Mouse (Mus musculus) hindbrain, embryonic 10.5 days (tissue): ENCODE measurements around the gene Tfap2d. TPM values are rescaled to one million over a fixed set of nuclear protein-coding genes. Genes with fewer than 3 reads are reported as not detected.

Experiments
- DNase-seq: peaks from one replicate; pipeline ENCODE4 v3.0.0-alpha.2; 2017; ENCODE audit warnings: low spot score
- H3K27ac ChIP-seq: fragments of 300-500 bp; sonication (generic); 2 replicates; pipeline ENCODE4 v1.5.1; 2016; ENCODE audit warnings: mild to moderate bottlenecking, moderate library complexity
- H3K27me3 ChIP-seq: fragments of 300-500 bp; sonication (generic); 2 replicates; pipeline ENCODE4 v1.6.1; 2016; ENCODE audit warnings: mild to moderate bottlenecking; ENCODE audit not compliant: poor library complexity, insufficient read depth, severe bottlenecking
- H3K36me3 ChIP-seq: fragments of 300-500 bp; sonication (generic); 2 replicates; pipeline ENCODE4 v1.6.1; 2016; ENCODE audit warnings: mild to moderate bottlenecking, moderate library complexity
- H3K4me1 ChIP-seq: fragments of 300-500 bp; sonication (generic); replicated peaks from 2 replicates; pipeline ENCODE4 v1.6.1; 2016; ENCODE audit warnings: mild to moderate bottlenecking
- H3K4me3 ChIP-seq: fragments of 300-500 bp; sonication (generic); 2 replicates; pipeline ENCODE4 v1.5.1; 2016; ENCODE audit warnings: mild to moderate bottlenecking, moderate library complexity
- H3K9me3 ChIP-seq: fragments of 300-500 bp; sonication (generic); 2 replicates; pipeline ENCODE4 v1.6.1; 2016; ENCODE audit warnings: mild to moderate bottlenecking, moderate library complexity
- whole genome bisulfite sequencing: fragments of 180-500 bp; shearing (Covaris S2); methylation state at CpG from one replicate; pipeline ENCODE4 v1.1.7; 2016; 5-methylcytosine and 5-hydroxymethylcytosine counted together
- polyA plus RNA-seq: library from polyadenylated mRNA; unstranded; fragments of >200 nt; fragmentation: Nextera tagmentation; extraction: Ambion mirVana; gene quantifications from 2 replicates; pipeline ENCODE4 v1.2.1, GENCODE M21; 2016

Gene Tfap2d
- polyA plus RNA-seq, 1 experiment from 2014 or later: 0.61 TPM

DNA sequence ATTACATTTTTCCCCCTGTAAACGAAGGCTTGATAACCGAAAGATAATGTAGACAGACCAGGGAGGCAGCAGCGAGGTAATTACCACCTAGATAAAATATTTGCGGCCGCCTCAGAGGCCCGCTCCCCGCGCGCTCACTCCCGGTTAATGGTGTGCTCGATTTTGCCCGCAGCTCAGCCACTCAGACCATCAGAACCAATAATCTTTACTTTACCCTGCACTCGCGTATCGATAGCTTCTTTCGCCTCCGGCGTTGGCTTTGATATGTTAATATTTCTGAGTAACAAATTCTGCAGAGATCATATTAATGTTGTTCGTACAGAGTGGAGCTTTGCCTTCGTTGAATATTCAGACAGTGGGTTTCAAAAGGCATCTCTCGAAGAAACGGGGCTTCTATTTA, 8.2 kb downstream of the Tfap2d start:
- no peaks in the 10 kb centered on the region for H3K36me3 ChIP-seq
- WGBS: 1% methylated on average over 22 of the region's 22 CpGs
- no peak overlapping the region for H3K4me3 ChIP-seq
- 0 out of 2 replicates have a peak, but pooled peaks cover 3% of the 10 kb centered on the region for H3K4me1 ChIP-seq
- peaks cover 87% of the 10 kb centered on the region for H3K27me3 ChIP-seq
- H3K9me3 ChIP-seq: no peaks in the 10 kb centered on the region
- no peak overlapping the region for H3K27ac ChIP-seq
- DNase-seq: no peak

DNA sequence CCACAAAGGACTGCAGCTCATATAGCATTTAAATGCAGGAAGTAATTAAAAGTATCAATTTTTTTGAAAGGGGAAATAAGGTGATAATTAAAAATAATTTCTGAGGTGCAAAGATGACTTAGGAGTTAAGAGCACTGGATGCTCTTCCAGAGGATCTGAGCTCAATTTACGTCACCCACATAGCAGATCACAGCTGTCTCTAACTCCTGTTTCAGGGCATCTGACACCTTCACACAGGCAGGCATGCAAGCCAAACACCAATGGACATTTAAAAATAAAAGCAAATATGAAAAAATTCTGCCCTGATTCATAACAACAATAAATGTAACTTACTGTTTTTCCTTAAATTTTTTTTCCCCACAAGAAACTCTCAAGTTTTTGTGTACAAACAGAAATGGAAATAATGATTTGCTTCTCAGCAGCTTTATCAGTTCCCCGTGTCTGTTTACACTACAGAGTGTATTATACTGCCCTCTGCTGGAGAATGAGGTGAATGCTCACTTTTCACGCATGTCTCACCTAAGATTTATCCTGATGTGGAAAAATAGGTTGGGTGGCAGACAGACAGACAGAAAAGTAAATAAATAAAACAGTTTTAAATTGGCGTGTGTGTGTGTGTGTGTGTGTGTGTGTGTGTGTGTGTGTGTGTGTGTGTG, 76.0 kb downstream of the Tfap2d start:
- Histone ChIP-seq H3K36me3 (no peaks in the 10 kb centered on the region), H3K27ac (no peak overlapping the region), H3K27me3 (no peaks in the 10 kb centered on the region), H3K9me3 (no peaks in the 10 kb centered on the region), H3K4me3 (no peak overlapping the region), H3K4me1 (no peaks in the 10 kb centered on the region)
- 12% methylated on average over 4 of the region's 4 CpGs for WGBS
- peak; percentile 3 for DNase-seq

DNA sequence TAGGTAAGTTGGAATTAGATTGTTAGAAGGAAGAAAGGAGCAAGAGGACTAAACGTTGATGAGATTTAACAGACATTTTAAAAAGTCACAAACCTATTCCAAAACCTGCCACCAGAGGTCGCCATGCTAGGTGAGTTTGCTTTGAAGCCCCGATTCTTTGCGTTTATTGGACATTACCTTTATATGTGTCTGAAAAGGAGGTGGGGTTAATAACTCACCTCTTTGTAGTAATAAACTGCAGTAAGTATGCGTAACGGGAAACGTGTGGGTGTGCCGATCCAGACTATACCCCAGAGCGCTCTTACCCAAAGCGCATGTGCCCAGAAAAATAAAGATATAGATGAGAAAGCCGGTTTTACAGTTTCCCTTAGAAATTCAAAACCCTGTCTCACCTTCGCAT, 102.8 kb downstream of the Tfap2d start:
- DNase-seq: peak; percentile 58
- Histone ChIP-seq H3K36me3 (no peaks in the 10 kb centered on the region), H3K9me3 (no peaks in the 10 kb centered on the region), H3K27ac (no peak overlapping the region), H3K27me3 (peaks cover 73% of the 10 kb centered on the region), H3K4me1 (peaks cover 6% of the 10 kb centered on the region; the same call in 1 of the 2 replicates), H3K4me3 (peak overlapping the region; percentile 40)
- WGBS: 4% methylated on average over 12 of the region's 12 CpGs

GRCm38 (mm10) chr1:19206194-19206593, 103.4 kb downstream of the Tfap2d start:
- Histone ChIP-seq H3K4me1 (peaks cover 7% of the 10 kb centered on the region; the same call in 1 of the 2 replicates), H3K4me3 (peak overlapping the region; percentile 40), H3K27me3 (peaks cover 79% of the 10 kb centered on the region), H3K9me3 (no peaks in the 10 kb centered on the region), H3K27ac (no peak overlapping the region), H3K36me3 (no peaks in the 10 kb centered on the region)
- DNase-seq: no peak
- under 1% methylated on average over 7 of the region's 7 CpGs for WGBS

- DNase-seq: no peak
Measured at GRCm38 (mm10) chr1:19207611-19208010, 104.8 kb downstream of the Tfap2d start.

DNA sequence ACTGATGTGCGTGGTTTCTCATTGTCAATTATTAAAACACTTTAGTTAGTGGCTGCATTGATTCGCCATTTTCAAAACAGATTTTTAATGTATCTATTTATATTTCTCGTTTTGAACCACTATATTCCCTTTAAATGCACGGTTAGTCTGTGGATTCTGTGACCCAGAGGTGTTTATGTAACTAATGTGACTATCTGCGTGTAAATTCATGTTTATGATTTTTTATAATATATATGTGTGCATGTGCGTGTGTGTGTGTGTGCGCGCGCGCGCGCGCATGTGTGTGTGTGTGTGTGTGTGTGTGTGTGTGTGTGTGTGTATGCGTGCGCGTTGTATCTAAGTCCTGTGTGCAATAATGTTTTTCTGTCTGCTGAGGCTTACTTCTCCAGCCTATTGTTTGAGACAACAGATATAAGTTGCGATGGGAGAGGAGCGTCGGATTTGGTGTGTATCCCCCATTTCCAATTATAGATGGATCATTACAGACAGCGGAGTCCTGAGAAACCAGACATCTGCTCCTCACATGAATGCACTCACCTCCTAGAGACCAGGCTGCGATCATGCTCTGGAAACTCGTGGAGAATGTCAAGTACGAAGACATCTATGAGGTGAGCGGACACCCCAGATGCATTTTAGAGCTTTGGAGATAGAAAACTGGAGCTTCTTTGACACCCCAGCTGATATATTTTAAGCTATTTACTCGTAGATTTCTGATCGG, 106.0 kb downstream of the Tfap2d start, which contains the start of gene Tfap2b:
Gene Tfap2b, plus strand, starts transcription at position 274 of the 718 bp plus-strand sequence.
- Histone ChIP-seq H3K4me1 (peaks cover 10% of the 10 kb centered on the region; the same call in 1 of the 2 replicates), H3K36me3 (no peaks in the 10 kb centered on the region), H3K9me3 (no peaks in the 10 kb centered on the region), H3K27me3 (peaks cover 93% of the 10 kb centered on the region), H3K4me3 (peak within 1 kb of the TSS; percentile 46), H3K27ac (peak within 1 kb of the TSS; percentile 82)
- WGBS: under 1% methylated on average over 26 of the region's 26 CpGs
- DNase-seq: peak; percentile 59

More at GRCm38 (mm10) chr1:19207611-19208010, 104.8 kb downstream of the Tfap2d start:
- no peak overlapping the region for H3K4me3 ChIP-seq
- peaks cover 10% of the 10 kb centered on the region; the same call in 1 of the 2 replicates for H3K4me1 ChIP-seq
- no peak overlapping the region for H3K27ac ChIP-seq
- no peaks in the 10 kb centered on the region for H3K36me3 ChIP-seq
- no peaks in the 10 kb centered on the region for H3K9me3 ChIP-seq
- peaks cover 90% of the 10 kb centered on the region for H3K27me3 ChIP-seq
- WGBS: 1% methylated on average over 4 of the region's 4 CpGs

DNA sequence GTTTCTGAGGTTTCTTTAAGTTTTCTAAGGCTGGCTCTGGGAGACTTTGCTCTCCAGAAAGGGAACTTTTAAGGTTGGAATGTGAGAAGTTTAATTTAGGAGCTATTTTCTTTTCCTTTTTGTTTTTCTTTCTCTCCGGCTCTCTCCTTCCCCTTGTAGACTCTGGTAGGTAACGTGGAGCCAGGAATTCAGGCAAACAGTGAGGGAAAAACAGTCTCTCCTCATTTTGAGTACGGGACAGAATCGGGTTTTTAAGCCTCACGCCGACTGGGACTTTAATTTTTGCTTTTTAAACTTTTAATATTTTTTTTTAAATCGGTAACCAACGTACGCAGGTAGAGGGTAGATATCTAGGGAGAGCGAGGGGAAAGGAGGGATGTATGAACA, 106.5 kb downstream of the Tfap2d start:
- DNase-seq: no peak
- Histone ChIP-seq H3K4me1 (peaks cover 14% of the 10 kb centered on the region; the same call in 1 of the 2 replicates), H3K27ac (peak overlapping the region; percentile 82; the same call in 1 of the 2 replicates), H3K4me3 (peak overlapping the region; percentile 46), H3K27me3 (peaks cover 97% of the 10 kb centered on the region), H3K36me3 (no peaks in the 10 kb centered on the region), H3K9me3 (no peaks in the 10 kb centered on the region)
- WGBS: under 1% methylated on average over 10 of the region's 10 CpGs

GRCm38 (mm10) chr1:19209776-19210175, 107.0 kb downstream of the Tfap2d start:
- peak overlapping the region; percentile 82 for H3K27ac ChIP-seq
- H3K4me1 ChIP-seq: peaks cover 14% of the 10 kb centered on the region; the same call in 1 of the 2 replicates
- no peaks in the 10 kb centered on the region for H3K36me3 ChIP-seq
- under 1% methylated on average over 31 of the region's 31 CpGs for WGBS
- no peaks in the 10 kb centered on the region for H3K9me3 ChIP-seq
- H3K4me3 ChIP-seq: peak overlapping the region; percentile 46
- peaks cover 98% of the 10 kb centered on the region for H3K27me3 ChIP-seq
- peak; percentile 71 for DNase-seq

- Histone ChIP-seq H3K27me3 (peaks cover 98% of the 10 kb centered on the region), H3K9me3 (no peaks in the 10 kb centered on the region), H3K36me3 (no peaks in the 10 kb centered on the region), H3K4me1 (peaks cover 14% of the 10 kb centered on the region; the same call in 1 of the 2 replicates), H3K27ac (peak overlapping the region; percentile 82), H3K4me3 (peak overlapping the region; percentile 46)
- under 1% methylated on average over 30 of the region's 30 CpGs for WGBS
- DNase-seq: peak; percentile 60
Measured at GRCm38 (mm10) chr1:19210215-19211032, 107.6 kb downstream of the Tfap2d start.

GRCm38 (mm10) chr1:19211033-19211405, 108.2 kb downstream of the Tfap2d start:
- Histone ChIP-seq H3K27me3 (peaks cover 99% of the 10 kb centered on the region), H3K4me1 (peaks cover 14% of the 10 kb centered on the region; the same call in 1 of the 2 replicates), H3K9me3 (no peaks in the 10 kb centered on the region), H3K36me3 (no peaks in the 10 kb centered on the region), H3K27ac (peak overlapping the region; percentile 82), H3K4me3 (peak overlapping the region; percentile 46)
- WGBS: 0% methylated on average over 8 of the region's 8 CpGs
- DNase-seq: peak; percentile 31

DNA sequence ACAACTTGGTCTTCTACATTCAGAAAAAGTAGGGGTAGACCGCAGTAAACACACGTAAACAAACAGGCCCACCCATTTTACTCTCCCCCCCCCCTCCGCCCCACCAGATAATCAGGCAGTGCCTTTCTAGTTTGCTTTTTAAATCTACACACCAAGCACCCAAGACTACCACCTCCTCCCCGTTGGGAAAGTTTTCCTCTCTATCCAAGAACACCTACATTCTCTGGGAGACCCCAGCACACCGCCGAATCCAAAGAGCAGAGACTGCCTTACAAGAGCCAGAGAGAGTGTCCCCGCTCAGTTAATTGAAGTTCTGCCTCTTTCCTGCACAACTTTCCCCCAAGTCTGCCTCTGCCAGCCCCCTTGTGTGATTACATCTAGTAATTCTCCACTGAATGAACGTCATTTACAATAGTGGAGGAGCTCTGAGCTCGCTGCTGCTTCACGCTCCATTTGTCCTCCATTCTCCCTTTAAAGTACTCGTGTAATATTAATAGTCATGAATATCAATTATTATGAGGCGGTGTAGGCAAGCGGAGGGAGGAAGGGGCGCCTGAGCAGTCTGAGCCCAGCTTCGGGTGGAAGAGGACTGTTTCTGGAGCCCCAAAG, 108.8 kb downstream of the Tfap2d start:
- Histone ChIP-seq H3K4me1 (peaks cover 14% of the 10 kb centered on the region; the same call in 1 of the 2 replicates), H3K9me3 (no peaks in the 10 kb centered on the region), H3K27me3 (peaks cover 100% of the 10 kb centered on the region), H3K27ac (peak overlapping the region; percentile 45), H3K4me3 (peak overlapping the region; percentile 46), H3K36me3 (no peaks in the 10 kb centered on the region)
- DNase-seq: peak; percentile 45
- WGBS: under 1% methylated on average over 15 of the region's 15 CpGs

DNA sequence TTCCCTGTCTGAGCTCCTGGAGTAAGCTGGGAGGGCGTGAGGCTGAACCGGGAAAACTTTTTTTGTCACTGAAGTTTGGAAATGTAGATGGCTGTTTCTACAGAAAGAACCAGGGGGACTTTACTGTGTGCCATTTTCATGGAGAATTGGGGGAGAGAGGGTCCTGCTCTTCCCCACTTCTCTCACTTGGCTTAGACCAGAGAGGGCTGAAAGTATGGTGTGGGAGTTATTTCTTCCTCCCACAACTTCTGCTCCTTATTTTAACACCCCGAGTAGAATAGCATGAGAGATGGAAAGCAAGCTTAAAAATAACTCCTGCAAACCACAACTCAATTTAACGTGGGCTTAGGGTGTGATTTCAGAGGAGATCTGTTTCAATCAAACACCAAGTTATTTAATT, 109.9 kb downstream of the Tfap2d start:
- Histone ChIP-seq H3K4me1 (peaks cover 14% of the 10 kb centered on the region; the same call in 1 of the 2 replicates), H3K27me3 (peaks cover 100% of the 10 kb centered on the region), H3K9me3 (no peaks in the 10 kb centered on the region), H3K36me3 (no peaks in the 10 kb centered on the region), H3K27ac (peak overlapping the region; percentile 56), H3K4me3 (peak overlapping the region; percentile 46)
- WGBS: under 1% methylated on average over 4 of the region's 4 CpGs
- DNase-seq: peak; percentile 37
